Mouse (Mus musculus) myocyte (in vitro differentiated cells): ENCODE data around the gene Clk3.

ENCODE experiments used
- CEBPB ChIP-seq: IDR thresholded peaks from 2 replicates; pipeline ENCODE4 v1.6.1; 2011; ENCODE audit warnings: mild to moderate bottlenecking, moderate library complexity; ENCODE audit not compliant: poor library complexity, insufficient read depth, severe bottlenecking
- E2F4 ChIP-seq: IDR thresholded peaks from one replicate; pipeline ENCODE4 v1.6.1; 2011; ENCODE audit warnings: mild to moderate bottlenecking, control low read depth, moderate library complexity; ENCODE audit not compliant: insufficient read depth
- MAX ChIP-seq: IDR thresholded peaks from one replicate; pipeline ENCODE4 v1.6.1; 2011; ENCODE audit warnings: low read depth, mild to moderate bottlenecking, control low read depth
- MYOD1 ChIP-seq, 3 experiments: IDR thresholded peaks; one replicate each; pipeline ENCODE4 v1.6.1; 2011; ENCODE audit warnings: control low read depth in 2 of 3, low read depth in 2 of 3, mild to moderate bottlenecking in 2 of 3, moderate library complexity in 1 of 3; ENCODE audit not compliant: insufficient read length in 2 of 3, control insufficient read depth in 1 of 3
- MYOG ChIP-seq, 3 experiments: IDR thresholded peaks; one replicate each; pipeline ENCODE4 v1.6.1; 2011; ENCODE audit warnings: control low read depth in 2 of 3, low read depth in 2 of 3, mild to moderate bottlenecking in 2 of 3; ENCODE audit not compliant: insufficient read length in 2 of 3, control insufficient read depth in 1 of 3, insufficient read depth in 1 of 3
- POLR2A ChIP-seq: IDR thresholded peaks from one replicate; pipeline ENCODE4 v1.6.1; 2011; ENCODE audit warnings: low read depth, mild to moderate bottlenecking, control low read depth, moderate library complexity; ENCODE audit not compliant: insufficient read length
- POLR2AphosphoS2 ChIP-seq: IDR thresholded peaks from one replicate; pipeline ENCODE4 v1.6.1; 2011; ENCODE audit warnings: low read depth, control low read depth; ENCODE audit not compliant: insufficient read length
- SRF ChIP-seq: IDR thresholded peaks from one replicate; pipeline ENCODE4 v1.6.1; 2011; ENCODE audit warnings: low read depth; ENCODE audit not compliant: control insufficient read depth, insufficient read length
- TCF12 ChIP-seq: IDR thresholded peaks from one replicate; pipeline ENCODE4 v1.6.1; 2011; ENCODE audit warnings: mild to moderate bottlenecking, control low read depth; ENCODE audit not compliant: poor library complexity, insufficient read depth, severe bottlenecking
- USF1 ChIP-seq: IDR thresholded peaks from one replicate; pipeline ENCODE4 v1.6.1; 2011; ENCODE audit warnings: low read depth, mild to moderate bottlenecking, control low read depth, moderate library complexity

DNA sequence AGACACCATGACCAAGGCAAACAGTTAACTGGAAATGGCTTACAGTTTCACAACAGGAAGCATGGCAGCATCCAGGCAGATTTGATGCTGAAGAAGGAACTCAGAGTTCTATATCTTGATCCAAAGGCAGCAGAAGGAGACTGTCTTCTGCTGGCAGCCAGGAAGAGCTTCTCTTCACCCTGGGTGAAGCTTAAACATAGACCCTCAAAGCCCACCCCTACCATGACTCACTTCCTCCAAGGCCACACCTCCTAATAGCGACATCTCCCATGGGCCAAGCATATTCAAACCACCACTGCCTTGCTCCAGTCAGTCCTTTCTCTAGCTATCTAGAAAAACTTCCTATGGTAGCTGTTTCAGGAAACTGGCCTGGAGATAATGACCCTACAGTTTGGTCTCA, 18.6 kb downstream of the Clk3 start:
- no peak for TF ChIP-seq E2F4
- no peak for TF ChIP-seq POLR2A
- no peak for TF ChIP-seq SRF
- TF ChIP-seq POLR2AphosphoS2 = no peak
- no peak for TF ChIP-seq TCF12
- TF ChIP-seq CEBPB = no peak
- no peak for TF ChIP-seq USF1
- no peak for TF ChIP-seq MYOD1 (IDR thresholded peaks at IDR 0.05; ENCODE audit: control insufficient read depth in 1 of 3, insufficient read length in 2 of 3, low read depth in 2 of 3)
- TF ChIP-seq MAX = no peak
- TF ChIP-seq MYOG (IDR thresholded peaks at IDR 0.05; ENCODE audit: control insufficient read depth in 1 of 3, insufficient read depth in 1 of 3, insufficient read length in 2 of 3, low read depth in 2 of 3) = no peak
